Mouse (Mus musculus): ENCODE results near the gene Olfr453. TPM values are rescaled to one million over a fixed set of nuclear protein-coding genes. Genes with fewer than 3 reads are reported as not detected.

Gene Olfr453
- total RNA-seq (2015; ENCODE audit: low replicate concordance) = not detected in 2 replicates
- not detected in 2 replicates for total RNA-seq (2017; ENCODE audit: low replicate concordance)

DNA sequence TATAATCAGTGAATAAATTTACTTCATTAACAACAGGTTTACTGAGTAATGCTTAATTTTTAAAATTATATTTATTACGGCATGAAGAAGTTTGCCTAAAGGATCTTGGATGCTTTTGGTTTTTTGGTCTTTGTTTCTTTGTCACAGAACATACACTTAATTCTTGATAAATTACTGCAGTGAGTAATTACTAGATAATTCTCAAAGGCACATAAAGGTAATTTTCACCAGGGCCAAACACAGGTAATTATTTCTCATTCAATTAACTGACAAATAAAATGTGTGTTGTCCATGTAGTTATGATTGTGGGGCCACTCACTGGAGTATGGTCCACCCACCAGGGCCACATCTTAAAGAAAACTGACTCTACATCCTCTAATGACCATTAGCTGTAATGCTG, at the start of gene Olfr453:
Olfr453 (plus strand) TSS at position 301 of the 400 bp plus-strand sequence.
- ATAC-seq (replicated peaks; ENCODE audit: low FRiP score, poor library complexity, severe bottlenecking) = no peak

- no peak for ATAC-seq (replicated peaks; ENCODE audit: low FRiP score, poor library complexity, severe bottlenecking)
These were observed 49.4 kb upstream of the Olfr453 start for GRCm38 (mm10) chr6:42689761-42690160.

DNA sequence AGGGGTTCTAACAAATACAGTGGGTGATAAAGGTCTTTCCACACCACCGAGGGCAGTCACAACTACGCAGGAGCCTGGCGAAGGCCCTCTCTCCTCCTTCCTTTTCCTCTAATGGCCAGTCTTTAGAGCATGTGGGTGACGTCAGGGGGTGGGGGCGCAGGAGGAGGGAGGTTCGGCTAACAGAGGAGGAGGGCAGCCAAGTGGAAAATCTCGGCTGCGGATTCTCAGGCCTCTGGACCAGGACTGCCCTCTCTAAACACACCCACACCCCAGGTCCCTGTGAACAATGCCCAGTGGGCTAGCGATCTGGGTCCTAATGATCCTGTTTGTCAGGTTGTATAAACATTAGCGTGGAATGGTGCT, 47.0 kb upstream of the Olfr453 start:
- ATAC-seq (replicated peaks; ENCODE audit: low FRiP score, poor library complexity, severe bottlenecking) = no peak

DNA sequence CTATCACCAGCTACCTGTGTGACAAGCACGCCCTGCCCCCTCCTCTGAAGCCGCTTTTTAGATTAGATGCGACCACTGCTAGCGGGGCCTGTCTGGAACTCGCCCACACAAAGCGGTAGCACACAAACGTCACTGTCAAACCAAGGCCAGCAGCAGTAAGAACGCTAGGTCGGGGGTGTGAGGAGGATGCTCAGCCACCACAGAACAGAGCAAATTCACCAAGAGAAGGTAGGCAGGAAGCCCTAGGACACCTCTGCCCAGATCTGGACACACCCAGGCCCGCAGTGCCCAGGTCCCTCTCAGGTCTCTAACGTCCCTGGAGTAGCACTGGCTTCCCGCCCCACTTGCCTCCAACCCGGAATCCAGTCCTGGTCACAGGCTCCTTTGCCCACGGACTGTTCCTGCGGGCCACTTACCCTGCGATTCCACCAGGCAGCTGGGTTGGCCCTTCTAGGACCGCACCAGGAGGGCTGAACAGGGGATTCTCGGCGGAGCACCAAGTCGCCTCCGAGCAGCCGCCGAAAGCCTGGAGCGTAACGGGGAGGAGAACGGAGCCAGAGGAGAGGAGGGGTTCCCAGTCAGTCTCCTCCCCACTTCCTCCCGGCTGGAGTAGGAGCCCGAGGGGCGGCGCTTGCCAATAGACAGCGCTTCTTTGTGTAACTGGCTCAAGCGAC, 46.5 kb upstream of the Olfr453 start:
- ATAC-seq (replicated peaks; ENCODE audit: low FRiP score, poor library complexity, severe bottlenecking) = peak; percentile 34; the same call in 1 of the 2 replicates

DNA sequence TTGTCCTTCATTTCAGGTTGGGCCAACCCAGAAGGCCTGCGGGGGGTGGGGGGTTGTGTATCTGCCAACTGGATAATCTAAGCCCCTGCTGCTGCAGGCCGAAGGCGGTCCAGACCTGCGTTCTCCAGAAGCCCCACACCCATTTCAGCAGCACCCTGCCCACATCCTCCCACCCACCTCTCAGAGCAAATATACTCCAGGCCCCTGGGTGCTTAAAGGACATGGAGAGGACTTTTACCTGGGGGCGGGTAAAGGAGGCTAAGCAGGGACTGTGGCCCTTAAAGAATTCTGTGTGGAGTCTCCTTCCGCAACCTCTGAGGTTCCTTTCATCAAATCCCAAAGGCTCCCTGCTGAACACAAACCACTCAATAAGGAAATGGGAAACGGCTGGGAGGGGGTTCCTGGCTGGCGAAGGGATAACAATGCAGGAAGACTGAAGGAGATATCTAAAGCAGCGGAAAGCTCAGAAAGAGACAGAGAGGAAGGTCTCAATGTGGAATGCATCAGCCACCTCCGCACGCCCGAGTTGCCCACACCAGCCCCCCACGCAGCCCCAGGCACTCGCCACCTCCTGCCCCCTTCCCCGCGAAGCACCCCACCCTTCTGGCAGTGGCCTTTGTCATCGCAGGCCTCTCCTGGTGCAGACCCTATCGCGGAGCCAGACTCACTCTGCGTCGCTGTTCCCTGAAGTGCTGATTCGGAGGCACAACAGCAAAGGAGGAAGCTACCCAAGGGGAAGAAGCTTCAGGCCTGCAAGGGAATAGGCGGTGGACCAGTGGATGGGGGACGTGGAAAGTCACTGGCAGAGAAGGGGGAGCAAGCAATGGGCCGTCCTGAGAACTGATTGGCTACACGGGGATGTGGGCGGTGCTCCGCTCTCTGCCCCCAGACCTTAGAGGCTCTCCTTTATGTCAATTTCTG, 29.6 kb upstream of the Olfr453 start, which contains the start of gene Tcaf1:
Tcaf1 (minus strand) TSS at position 798 of the 921 bp plus-strand sequence.
- no peak for ATAC-seq (replicated peaks; ENCODE audit: low FRiP score, poor library complexity, severe bottlenecking)

GRCm38 (mm10) chr6:42714668-42715067, 24.5 kb upstream of the Olfr453 start:
- no peak for ATAC-seq (replicated peaks; ENCODE audit: low FRiP score, poor library complexity, severe bottlenecking)

GRCm38 (mm10) chr6:42717973-42718372, 21.2 kb upstream of the Olfr453 start:
- ATAC-seq (replicated peaks; ENCODE audit: low FRiP score, poor library complexity, severe bottlenecking) = no peak

DNA sequence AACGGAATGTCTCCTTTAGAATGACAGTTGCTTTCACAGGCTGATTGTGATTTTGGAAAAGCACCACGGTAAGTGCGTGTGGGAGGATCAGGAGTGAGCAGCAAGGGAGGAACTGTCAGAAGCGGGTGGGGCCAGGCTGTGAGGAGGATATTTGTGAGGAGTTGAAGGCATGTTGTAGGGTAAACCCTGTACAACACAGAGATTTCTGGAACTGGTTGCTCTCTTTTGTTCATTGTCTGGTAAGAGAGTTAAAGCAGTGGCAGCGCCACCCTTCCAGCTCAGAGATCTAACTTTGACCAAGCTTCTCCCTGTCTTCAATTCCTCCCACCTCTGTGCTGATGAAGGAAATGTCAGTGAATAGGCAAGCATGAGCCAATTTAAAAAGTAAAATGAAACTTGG, 3.1 kb downstream of the Olfr453 start:
- ATAC-seq (replicated peaks; ENCODE audit: low FRiP score, poor library complexity, severe bottlenecking) = no peak

DNA sequence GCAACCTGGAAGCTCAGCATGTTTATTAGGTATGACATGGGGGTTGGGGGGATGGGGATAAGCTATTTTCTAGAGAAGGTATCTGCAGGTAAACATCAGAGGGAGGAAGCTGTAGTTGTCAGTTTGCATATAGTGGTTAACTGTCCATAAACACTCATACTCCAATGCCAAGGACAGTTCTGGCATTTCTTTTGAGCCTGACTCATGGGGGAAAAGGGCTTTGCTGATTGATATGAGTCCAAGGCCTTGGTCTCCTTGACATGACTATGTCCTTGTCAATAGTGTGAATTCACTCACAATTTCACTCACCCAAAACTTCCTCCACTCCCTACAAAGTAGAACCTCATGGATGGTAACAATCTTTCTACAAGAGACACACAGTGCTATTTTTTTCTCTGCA, 8.7 kb downstream of the Olfr453 start:
- no peak for ATAC-seq (replicated peaks; ENCODE audit: low FRiP score, poor library complexity, severe bottlenecking)

GRCm38 (mm10) chr6:42756104-42756503, 16.9 kb downstream of the Olfr453 start, which contains the start of gene Olfr38:
TSS of gene Olfr38 (plus strand) at chr6:42756404.
- no peak for ATAC-seq (replicated peaks; ENCODE audit: low FRiP score, poor library complexity, severe bottlenecking)

DNA sequence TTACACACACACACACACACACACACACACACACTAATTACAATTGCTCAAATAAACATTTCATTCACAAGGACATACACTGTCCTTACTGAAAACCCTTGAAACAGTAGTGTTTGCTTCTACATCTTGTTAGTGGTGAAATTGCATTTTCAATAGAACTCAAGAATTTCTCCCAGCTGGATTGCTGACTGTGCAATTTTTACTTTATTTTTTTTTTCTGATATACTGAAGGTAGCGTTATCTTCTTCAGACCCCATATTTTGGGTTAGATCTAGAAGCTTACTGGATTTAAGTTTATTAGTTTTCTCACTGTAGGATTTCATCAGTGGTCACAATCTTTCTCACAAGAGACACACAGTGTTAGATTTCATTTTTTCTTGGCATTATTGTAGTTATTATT, 37.9 kb downstream of the Olfr453 start:
- no peak for ATAC-seq (replicated peaks; ENCODE audit: low FRiP score, poor library complexity, severe bottlenecking)

- ATAC-seq (replicated peaks; ENCODE audit: low FRiP score, poor library complexity, severe bottlenecking) = no peak
These were observed 45.6 kb downstream of the Olfr453 start, which contains the start of gene Olfr452 for GRCm38 (mm10) chr6:42784793-42785192. TSS of gene Olfr452 (plus strand) at chr6:42785093.

GRCm38 (mm10) chr6:42790247-42790948, 51.2 kb downstream of the Olfr453 start:
- no peak for ATAC-seq (replicated peaks; ENCODE audit: low FRiP score, poor library complexity, severe bottlenecking)

- ATAC-seq (replicated peaks; ENCODE audit: low FRiP score, poor library complexity, severe bottlenecking) = no peak
These were observed 51.9 kb downstream of the Olfr453 start for GRCm38 (mm10) chr6:42790949-42791556.

DNA sequence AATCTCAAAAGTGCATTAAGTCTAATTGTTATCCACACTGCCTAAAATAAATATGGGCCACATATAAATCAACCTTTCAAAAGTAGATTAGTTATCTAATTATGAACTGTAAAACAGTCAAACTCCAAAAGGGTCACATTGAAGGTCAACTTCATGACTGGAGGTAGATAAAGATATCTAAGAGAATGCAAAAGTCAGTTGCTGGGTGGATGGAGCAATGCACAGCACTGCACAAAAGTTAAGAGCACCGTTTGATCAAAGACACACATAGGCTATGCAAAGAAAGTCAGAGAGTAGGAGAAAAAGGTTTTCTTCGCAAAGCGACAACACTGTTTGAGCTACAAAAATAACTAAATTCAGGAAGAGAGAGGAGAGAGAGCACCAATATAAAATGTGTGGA, 55.8 kb downstream of the Olfr453 start:
- ATAC-seq (replicated peaks; ENCODE audit: low FRiP score, poor library complexity, severe bottlenecking) = no peak

Other genes starting within 250 kb of the Olfr453 start
- gene Olfr455, start 191.8 kb upstream of the Olfr453 start, total RNA-seq (2015; ENCODE audit: low replicate concordance) = not detected in 2 replicates
- not detected in 2 replicates for gene Olfr455, start 191.8 kb upstream of the Olfr453 start, total RNA-seq (2017; ENCODE audit: low replicate concordance)
- gene Tcaf3, start 141.7 kb upstream of the Olfr453 start, total RNA-seq (2015; ENCODE audit: low replicate concordance) = not detected in 2 replicates
- not detected in 2 replicates for gene Tcaf3, start 141.7 kb upstream of the Olfr453 start, total RNA-seq (2017; ENCODE audit: low replicate concordance)
- gene Tcaf2, start 94.1 kb upstream of the Olfr453 start, total RNA-seq (2015; ENCODE audit: low replicate concordance) = not detected in 2 replicates
- not detected in 2 replicates for gene Tcaf2, start 94.1 kb upstream of the Olfr453 start, total RNA-seq (2017; ENCODE audit: low replicate concordance)
- gene Tcaf1, start 29.3 kb upstream of the Olfr453 start, total RNA-seq (2015; ENCODE audit: low replicate concordance) = not detected in 2 replicates
- gene Tcaf1, start 29.3 kb upstream of the Olfr453 start, total RNA-seq (2017; ENCODE audit: low replicate concordance) = not detected in 2 replicates
- not detected in 2 replicates for gene Olfr38, start 17.0 kb downstream of the Olfr453 start, total RNA-seq (2015; ENCODE audit: low replicate concordance)
- not detected in 2 replicates for gene Olfr38, start 17.0 kb downstream of the Olfr453 start, total RNA-seq (2017; ENCODE audit: low replicate concordance)
- not detected in 2 replicates for gene Olfr452, start 45.7 kb downstream of the Olfr453 start, total RNA-seq (2015; ENCODE audit: low replicate concordance)
- gene Olfr452, start 45.7 kb downstream of the Olfr453 start, total RNA-seq (2017; ENCODE audit: low replicate concordance) = not detected in 2 replicates
- gene Olfr450, start 72.6 kb downstream of the Olfr453 start, total RNA-seq (2015; ENCODE audit: low replicate concordance) = not detected in 2 replicates
- not detected in 2 replicates for gene Olfr450, start 72.6 kb downstream of the Olfr453 start, total RNA-seq (2017; ENCODE audit: low replicate concordance)
- gene Olfr449, start 95.0 kb downstream of the Olfr453 start, total RNA-seq (2015; ENCODE audit: low replicate concordance) = not detected in 2 replicates
- gene Olfr449, start 95.0 kb downstream of the Olfr453 start, total RNA-seq (2017; ENCODE audit: low replicate concordance) = not detected in 2 replicates
- gene Olfr448, start 151.1 kb downstream of the Olfr453 start, total RNA-seq (2015; ENCODE audit: low replicate concordance) = not detected in 2 replicates
- gene Olfr448, start 151.1 kb downstream of the Olfr453 start, total RNA-seq (2017; ENCODE audit: low replicate concordance) = not detected in 2 replicates
- gene Olfr447, start 169.5 kb downstream of the Olfr453 start, total RNA-seq (2015; ENCODE audit: low replicate concordance) = not detected in 2 replicates
- gene Olfr447, start 169.5 kb downstream of the Olfr453 start, total RNA-seq (2017; ENCODE audit: low replicate concordance) = not detected in 2 replicates
- gene Olfr446, start 182.0 kb downstream of the Olfr453 start, total RNA-seq (2015; ENCODE audit: low replicate concordance) = not detected in 2 replicates
- not detected in 2 replicates for gene Olfr446, start 182.0 kb downstream of the Olfr453 start, total RNA-seq (2017; ENCODE audit: low replicate concordance)
- gene Olfr444, start 209.7 kb downstream of the Olfr453 start, total RNA-seq (2015; ENCODE audit: low replicate concordance) = not detected in 2 replicates
- not detected in 2 replicates for gene Olfr444, start 209.7 kb downstream of the Olfr453 start, total RNA-seq (2017; ENCODE audit: low replicate concordance)

Data from erythroid progenitor cell, adult 5-6 weeks (primary cell).